Mouse (Mus musculus): Measurements from ENCODE around the gene Tatdn3. TPM values are rescaled to one million over a fixed set of nuclear protein-coding genes. Genes with fewer than 3 reads are reported as not detected.

Gene Tatdn3
- polyA plus RNA-seq, 1 experiment from 2014 or later = 17.3 TPM

DNA sequence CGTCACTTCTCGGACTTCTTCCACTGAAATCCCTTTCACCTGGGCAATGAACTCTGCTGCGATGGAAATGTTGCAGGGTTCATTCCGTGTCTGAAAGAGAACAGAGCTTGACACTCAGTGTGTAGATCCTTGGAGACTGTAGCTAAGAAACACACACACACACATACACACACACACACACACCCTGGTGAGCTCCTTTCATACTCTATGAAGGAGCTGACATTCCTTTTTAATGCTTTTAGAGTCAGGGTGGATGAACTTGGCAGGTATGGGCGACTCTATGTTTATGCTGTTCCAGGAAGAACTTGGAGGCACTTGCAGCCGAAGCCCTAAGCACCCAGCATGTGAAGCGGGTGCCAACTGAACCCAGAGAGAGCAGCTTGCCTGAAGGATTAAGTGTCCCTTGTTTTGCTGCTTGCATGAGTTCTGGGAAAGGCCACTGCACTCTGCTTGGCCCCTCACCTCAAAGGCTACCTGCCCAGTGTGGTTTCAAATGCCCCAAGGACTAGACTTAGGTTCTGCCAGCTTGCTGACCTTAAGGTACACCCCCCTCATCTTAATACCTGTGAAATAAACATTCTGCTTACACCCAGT, 16.4 kb downstream of the Tatdn3 start:
- Histone ChIP-seq H3K4me2 (replicated peaks; ENCODE audit: low read depth) (no peak overlapping the region), H3K36me3 (ENCODE audit: control insufficient read depth, insufficient read depth) (peaks cover 7% of the 10 kb centered on the region; the same call in 1 of the 2 replicates), H3K27ac (ENCODE audit: low read depth, low read length) (no peak overlapping the region), H3K4me1 (replicated peaks; ENCODE audit: control insufficient read depth, insufficient read depth, low read length) (no peaks in the 10 kb centered on the region; the same call in 1 of the 2 replicates), H3K27me3 (replicated peaks; ENCODE audit: control insufficient read depth, insufficient read depth, low read length) (no peaks in the 10 kb centered on the region), H3K9me3 (ENCODE audit: control insufficient read depth) (no peaks in the 10 kb centered on the region), H3K4me3 (ENCODE audit: low read depth, low read length) (no peak overlapping the region), H3K9ac (ENCODE audit: low read depth, low read length) (no peak overlapping the region)
- TF ChIP-seq CTCF (IDR thresholded peaks at IDR 0.05; ENCODE audit: low read depth) = no peak
- ATAC-seq = no peak
- WGBS = 70% methylated on average over 7 of the region's 7 CpGs

DNA sequence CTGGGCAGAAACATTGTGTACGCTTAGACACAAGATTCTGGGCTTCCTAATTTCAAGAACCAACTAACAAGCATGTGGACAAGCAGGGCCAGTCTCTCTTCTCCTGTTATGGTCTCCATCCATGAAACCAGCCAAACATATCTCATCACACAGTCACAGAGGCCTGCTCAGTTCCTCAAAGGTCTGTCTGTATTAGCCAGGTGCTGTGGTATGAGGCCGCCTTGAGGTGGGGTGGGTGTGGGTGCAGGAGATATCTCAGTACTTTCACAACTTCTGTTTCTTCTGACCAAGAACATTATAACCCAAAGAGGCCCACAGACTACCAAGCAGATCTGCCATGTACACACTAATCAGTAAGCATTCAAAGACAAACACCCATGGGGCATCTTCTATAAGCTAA, 17.5 kb downstream of the Tatdn3 start:
- no peak overlapping the region for H3K4me3 ChIP-seq (ENCODE audit: low read depth, low read length)
- H3K27ac ChIP-seq (ENCODE audit: low read depth, low read length) = no peak overlapping the region
- H3K36me3 ChIP-seq (ENCODE audit: control insufficient read depth, insufficient read depth) = peaks cover 7% of the 10 kb centered on the region; the same call in 1 of the 2 replicates
- TF ChIP-seq CTCF (IDR thresholded peaks at IDR 0.05; ENCODE audit: low read depth) = no peak
- H3K27me3 ChIP-seq (replicated peaks; ENCODE audit: control insufficient read depth, insufficient read depth, low read length) = no peaks in the 10 kb centered on the region
- H3K9ac ChIP-seq (ENCODE audit: low read depth, low read length) = no peak overlapping the region
- no peaks in the 10 kb centered on the region for H3K9me3 ChIP-seq (ENCODE audit: control insufficient read depth)
- WGBS = 87% methylated on average over 2 of the region's 2 CpGs
- ATAC-seq = no peak
- H3K4me1 ChIP-seq (replicated peaks; ENCODE audit: control insufficient read depth, insufficient read depth, low read length) = no peaks in the 10 kb centered on the region; the same call in 1 of the 2 replicates
- no peak overlapping the region for H3K4me2 ChIP-seq (replicated peaks; ENCODE audit: low read depth)

DNA sequence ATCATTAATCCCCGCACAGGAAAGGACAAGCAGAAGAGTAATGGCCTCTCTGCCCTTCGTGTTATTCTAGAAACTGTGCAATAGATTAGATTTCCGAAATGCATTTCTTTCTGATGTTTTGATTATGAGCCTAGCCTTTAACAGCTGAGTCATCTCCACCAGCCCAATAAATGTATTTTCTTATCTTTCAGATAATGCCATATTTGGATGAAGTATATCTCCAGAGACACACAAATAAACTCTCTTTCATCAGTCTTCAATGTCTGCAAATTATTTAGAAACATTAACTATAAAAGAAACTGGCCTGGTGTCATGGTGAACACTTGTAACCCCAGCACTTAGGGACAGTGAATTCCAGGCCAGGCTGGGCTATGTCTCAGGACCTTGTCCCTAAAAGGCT, 20.0 kb downstream of the Tatdn3 start:
- no peaks in the 10 kb centered on the region for H3K27me3 ChIP-seq (replicated peaks; ENCODE audit: control insufficient read depth, insufficient read depth, low read length)
- no peak overlapping the region for H3K9ac ChIP-seq (ENCODE audit: low read depth, low read length)
- H3K36me3 ChIP-seq (ENCODE audit: control insufficient read depth, insufficient read depth) = peaks cover under 1% of the 10 kb centered on the region; the same call in 1 of the 2 replicates
- TF ChIP-seq CTCF (IDR thresholded peaks at IDR 0.05; ENCODE audit: low read depth) = no peak
- no peaks in the 10 kb centered on the region for H3K9me3 ChIP-seq (ENCODE audit: control insufficient read depth)
- H3K4me3 ChIP-seq (ENCODE audit: low read depth, low read length) = no peak overlapping the region
- no peak overlapping the region for H3K27ac ChIP-seq (ENCODE audit: low read depth, low read length)
- ATAC-seq = no peak
- no peak overlapping the region for H3K4me2 ChIP-seq (replicated peaks; ENCODE audit: low read depth)
- no peaks in the 10 kb centered on the region; the same call in 1 of the 2 replicates for H3K4me1 ChIP-seq (replicated peaks; ENCODE audit: control insufficient read depth, insufficient read depth, low read length)
- WGBS = 38% methylated on average over 3 of the region's 3 CpGs

DNA sequence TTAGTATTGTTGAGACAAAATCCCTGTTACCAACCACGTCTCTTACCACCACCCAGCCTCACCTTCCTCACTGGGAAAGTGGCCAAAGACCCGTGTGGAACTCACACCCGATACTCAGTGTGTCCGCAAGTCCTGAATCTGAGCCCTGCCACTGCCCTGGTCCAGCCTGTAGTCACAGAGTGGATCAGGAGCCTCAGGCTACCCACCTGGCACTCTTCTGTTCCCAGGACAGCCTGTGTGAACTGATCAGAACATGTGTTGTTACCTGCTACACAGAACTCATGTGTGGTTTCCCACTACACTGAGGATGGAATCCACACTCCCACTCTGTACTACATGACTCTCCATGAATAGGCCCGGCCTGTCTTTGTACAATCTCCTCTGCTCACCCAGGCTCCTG, 20.6 kb downstream of the Tatdn3 start:
- Histone ChIP-seq H3K27me3 (replicated peaks; ENCODE audit: control insufficient read depth, insufficient read depth, low read length) (no peaks in the 10 kb centered on the region), H3K4me2 (replicated peaks; ENCODE audit: low read depth) (no peak overlapping the region), H3K4me3 (ENCODE audit: low read depth, low read length) (no peak overlapping the region), H3K4me1 (replicated peaks; ENCODE audit: control insufficient read depth, insufficient read depth, low read length) (no peaks in the 10 kb centered on the region; the same call in 1 of the 2 replicates), H3K9ac (ENCODE audit: low read depth, low read length) (no peak overlapping the region), H3K27ac (ENCODE audit: low read depth, low read length) (no peak overlapping the region), H3K36me3 (ENCODE audit: control insufficient read depth, insufficient read depth) (no peaks in the 10 kb centered on the region), H3K9me3 (ENCODE audit: control insufficient read depth) (no peaks in the 10 kb centered on the region)
- WGBS = 80% methylated on average over 5 of the region's 5 CpGs
- ATAC-seq = no peak
- TF ChIP-seq CTCF (IDR thresholded peaks at IDR 0.05; ENCODE audit: low read depth) = no peak

DNA sequence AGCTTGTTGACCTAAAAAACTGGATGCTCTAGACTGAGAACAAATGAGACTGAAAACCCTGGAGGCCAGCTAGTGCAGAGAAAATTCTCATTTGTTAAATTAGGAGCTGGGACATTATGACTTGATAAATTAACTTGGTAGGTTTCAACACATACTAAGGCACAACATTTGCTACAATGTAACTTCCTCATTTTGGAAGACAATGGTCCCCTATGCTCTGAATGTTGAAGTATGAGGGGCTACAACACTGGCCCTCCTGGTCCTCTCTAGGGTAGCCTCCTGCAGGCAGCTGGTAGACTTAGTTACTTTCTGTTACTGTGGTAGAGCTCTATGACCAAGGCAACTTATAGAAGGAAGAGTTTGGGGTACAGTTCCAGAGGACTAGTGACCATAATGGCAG, 21.4 kb downstream of the Tatdn3 start:
- no peak overlapping the region for H3K4me3 ChIP-seq (ENCODE audit: low read depth, low read length)
- H3K9ac ChIP-seq (ENCODE audit: low read depth, low read length) = no peak overlapping the region
- no peaks in the 10 kb centered on the region; the same call in 1 of the 2 replicates for H3K4me1 ChIP-seq (replicated peaks; ENCODE audit: control insufficient read depth, insufficient read depth, low read length)
- no peak for TF ChIP-seq CTCF (IDR thresholded peaks at IDR 0.05; ENCODE audit: low read depth)
- no peaks in the 10 kb centered on the region for H3K27me3 ChIP-seq (replicated peaks; ENCODE audit: control insufficient read depth, insufficient read depth, low read length)
- no peak for ATAC-seq
- H3K9me3 ChIP-seq (ENCODE audit: control insufficient read depth) = no peaks in the 10 kb centered on the region
- no peaks in the 10 kb centered on the region for H3K36me3 ChIP-seq (ENCODE audit: control insufficient read depth, insufficient read depth)
- H3K4me2 ChIP-seq (replicated peaks; ENCODE audit: low read depth) = no peak overlapping the region
- no peak overlapping the region for H3K27ac ChIP-seq (ENCODE audit: low read depth, low read length)

DNA sequence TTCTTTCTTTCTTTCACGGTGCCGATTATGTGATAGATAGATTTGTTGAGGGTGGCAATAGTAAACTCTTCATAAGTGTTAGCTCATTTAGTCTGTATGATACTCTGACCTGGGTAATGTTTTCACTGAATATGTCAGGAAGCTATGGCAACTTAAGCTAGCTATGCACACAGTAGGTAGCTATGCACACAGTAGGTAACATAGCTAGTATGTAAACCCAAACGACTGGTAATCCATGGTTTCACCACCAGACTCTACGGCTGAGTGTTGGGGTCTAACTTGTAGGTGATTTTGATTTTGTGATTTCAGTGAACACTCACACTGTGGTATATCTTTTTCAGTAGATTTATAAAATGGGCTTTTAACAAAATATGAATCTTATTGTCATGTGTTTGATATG, 24.7 kb downstream of the Tatdn3 start:
- H3K4me2 ChIP-seq (replicated peaks; ENCODE audit: low read depth) = no peak overlapping the region
- no peaks in the 10 kb centered on the region; the same call in 1 of the 2 replicates for H3K4me1 ChIP-seq (replicated peaks; ENCODE audit: control insufficient read depth, insufficient read depth, low read length)
- H3K27me3 ChIP-seq (replicated peaks; ENCODE audit: control insufficient read depth, insufficient read depth, low read length) = no peaks in the 10 kb centered on the region
- no peak for TF ChIP-seq CTCF (IDR thresholded peaks at IDR 0.05; ENCODE audit: low read depth)
- no peak overlapping the region for H3K9ac ChIP-seq (ENCODE audit: low read depth, low read length)
- no peaks in the 10 kb centered on the region for H3K9me3 ChIP-seq (ENCODE audit: control insufficient read depth)
- no peak overlapping the region for H3K27ac ChIP-seq (ENCODE audit: low read depth, low read length)
- no peak for ATAC-seq
- H3K4me3 ChIP-seq (ENCODE audit: low read depth, low read length) = no peak overlapping the region
- H3K36me3 ChIP-seq (ENCODE audit: control insufficient read depth, insufficient read depth) = no peaks in the 10 kb centered on the region
- WGBS = 93% methylated on average over 4 of the region's 4 CpGs

All from intestine, postnatal 0 days (tissue).